Mouse (Mus musculus) cerebellum, adult 9-10 months (tissue): ENCODE results near the gene Ell2.

Experiments used
- DNase-seq: peaks from one replicate; pipeline ENCODE4 v3.0.0; 2022

The Ell2 gene

DNA sequence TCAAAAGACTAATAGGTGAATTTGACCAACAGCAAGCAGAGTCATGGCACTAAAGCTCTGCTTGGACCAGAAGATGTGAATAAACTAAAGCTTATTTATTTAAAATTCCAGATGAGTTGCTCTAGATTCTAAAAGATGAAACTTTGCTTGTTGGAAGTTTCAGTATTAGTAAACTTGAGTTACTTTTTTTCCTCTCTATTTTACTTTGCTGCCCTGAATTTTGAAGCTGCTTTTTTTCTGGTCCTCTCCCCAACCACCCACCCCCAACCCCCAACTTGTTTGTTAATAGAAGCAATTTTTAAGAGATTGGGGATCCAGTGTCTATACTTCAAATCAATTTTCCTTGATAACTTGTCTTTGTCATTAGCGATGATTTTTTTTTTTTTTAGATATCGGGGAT, 64.2 kb downstream of the Ell2 start:
- no peak for DNase-seq

DNA sequence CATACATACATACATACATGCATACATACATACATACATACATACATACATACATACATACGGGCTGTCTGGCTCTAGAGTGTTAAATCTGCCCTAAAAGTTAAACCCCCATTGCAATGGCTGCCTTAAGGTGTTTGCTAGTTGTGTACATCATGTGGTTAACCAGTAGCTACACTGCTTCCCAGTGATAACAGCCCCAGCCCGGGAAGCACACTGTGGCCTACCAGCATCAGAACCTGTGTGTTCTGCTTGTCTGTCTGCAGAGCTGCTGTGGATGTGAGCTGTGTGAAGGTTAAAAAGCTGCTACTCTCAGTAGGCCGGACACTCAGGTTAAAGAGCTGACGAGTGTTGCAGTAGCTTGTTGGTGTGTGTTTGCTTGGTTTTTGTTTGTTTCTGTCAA, 64.8 kb downstream of the Ell2 start:
- no peak for DNase-seq

DNA sequence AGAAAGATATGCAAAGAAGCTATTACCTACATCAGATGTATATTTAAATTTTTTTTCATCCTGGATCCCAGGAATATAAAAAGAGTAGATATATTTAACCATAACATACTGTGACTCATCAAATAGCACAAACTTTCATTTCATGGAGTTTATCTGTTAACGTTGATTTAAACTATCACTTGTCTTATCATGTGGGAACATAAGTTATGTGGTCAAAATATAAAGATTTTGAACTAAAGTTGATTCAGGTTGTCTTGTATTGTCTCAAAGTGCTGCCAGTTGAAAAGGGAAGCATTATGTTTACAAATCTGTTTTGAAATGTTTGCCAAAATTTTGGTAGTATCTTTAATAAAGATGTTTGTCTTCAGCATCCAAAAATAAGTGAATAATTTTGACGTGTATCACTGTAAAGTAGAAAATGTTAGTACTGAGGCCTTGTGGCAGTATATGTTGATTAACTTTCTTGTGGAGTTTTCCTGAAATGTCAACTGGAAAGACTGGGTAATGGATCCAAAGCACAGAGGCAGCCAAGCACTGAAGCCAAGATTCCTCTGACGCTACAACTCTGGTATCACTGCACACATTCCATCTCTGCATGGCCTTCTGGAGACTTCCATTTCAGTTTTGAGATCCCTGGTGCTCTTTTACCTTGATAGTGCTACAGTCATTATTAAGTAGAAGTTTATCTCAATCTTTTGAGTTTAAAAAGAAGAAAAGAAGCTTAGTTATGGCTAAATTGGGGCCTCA, 65.6 kb downstream of the Ell2 start:
- DNase-seq, result no peak

DNA sequence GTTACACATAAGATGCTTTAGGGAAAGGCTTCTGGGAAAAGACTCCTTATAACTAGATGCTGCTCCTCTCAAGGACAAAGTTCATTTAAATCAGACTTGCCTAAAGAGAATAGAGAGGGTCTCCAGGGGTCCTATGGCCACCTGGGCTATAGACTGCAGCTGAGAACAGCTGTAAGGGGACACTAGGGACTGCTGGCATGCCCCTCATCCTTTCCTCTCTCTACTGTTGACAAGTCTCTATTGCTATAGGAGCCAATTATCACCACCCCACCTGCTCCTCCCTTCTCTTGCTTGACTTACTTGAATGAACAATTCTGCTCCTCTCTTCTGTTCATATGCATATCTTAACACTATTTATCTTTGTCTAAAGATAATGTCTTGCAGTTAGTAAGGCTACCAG, 69.4 kb downstream of the Ell2 start:
- no peak for DNase-seq

DNA sequence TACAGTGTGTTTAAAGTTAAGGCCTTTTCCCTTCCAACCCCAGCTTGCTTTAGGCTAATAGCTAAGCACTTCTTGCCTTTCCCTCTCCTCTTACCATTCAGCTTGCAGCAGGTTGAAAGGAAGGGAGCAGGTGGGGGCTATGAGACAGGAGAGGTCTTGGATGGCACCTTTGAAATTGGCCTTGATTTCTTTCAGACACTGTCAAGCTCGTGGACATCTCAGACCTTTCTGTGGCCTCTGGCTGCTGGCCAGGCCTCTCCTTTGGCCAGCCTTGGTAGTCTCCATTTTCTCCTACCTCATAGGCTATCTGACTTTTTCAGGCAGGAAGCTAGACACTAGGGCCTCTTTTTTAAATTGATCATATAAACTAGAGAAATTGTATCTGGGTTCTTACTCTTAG, 70.1 kb downstream of the Ell2 start:
- no peak for DNase-seq

DNA sequence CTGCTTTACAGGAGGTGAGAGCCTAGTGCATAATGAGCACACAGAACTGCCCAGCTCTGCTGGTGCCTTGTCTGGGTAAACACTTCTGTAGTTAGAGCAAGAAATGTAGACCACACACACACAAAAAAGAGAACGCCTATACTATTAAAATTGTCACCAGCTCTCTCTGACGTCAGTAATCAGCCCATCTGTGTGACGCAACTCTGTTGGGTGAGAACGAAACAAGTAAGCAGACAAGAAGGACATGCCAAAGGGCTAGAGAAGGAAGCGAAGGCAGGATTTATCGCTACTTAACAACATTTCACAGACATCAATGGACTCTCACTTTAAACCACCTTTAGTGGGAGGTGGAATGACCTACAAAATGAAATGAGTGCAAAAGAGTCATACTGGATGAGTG, 71.6 kb downstream of the Ell2 start:
- DNase-seq, result no peak

DNA sequence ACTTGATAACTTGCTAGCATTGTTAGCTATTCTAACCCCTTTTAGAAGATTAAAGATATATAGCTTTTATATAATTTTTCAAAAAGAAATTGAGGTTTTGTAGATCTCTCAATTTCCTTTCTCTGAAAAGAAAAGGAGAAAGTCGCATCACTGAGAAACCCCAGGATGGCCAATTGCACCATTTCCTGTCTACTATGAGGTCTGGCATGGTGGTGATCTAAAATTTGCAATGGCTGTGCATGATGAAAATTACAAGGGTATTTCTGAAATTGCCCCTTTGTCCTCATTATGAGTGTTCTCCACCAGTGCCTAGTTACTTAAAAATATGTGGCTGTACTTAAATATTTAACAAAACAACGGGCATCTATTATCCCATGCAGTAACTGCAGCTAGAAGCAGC, 72.6 kb downstream of the Ell2 start:
- DNase-seq, result no peak

DNA sequence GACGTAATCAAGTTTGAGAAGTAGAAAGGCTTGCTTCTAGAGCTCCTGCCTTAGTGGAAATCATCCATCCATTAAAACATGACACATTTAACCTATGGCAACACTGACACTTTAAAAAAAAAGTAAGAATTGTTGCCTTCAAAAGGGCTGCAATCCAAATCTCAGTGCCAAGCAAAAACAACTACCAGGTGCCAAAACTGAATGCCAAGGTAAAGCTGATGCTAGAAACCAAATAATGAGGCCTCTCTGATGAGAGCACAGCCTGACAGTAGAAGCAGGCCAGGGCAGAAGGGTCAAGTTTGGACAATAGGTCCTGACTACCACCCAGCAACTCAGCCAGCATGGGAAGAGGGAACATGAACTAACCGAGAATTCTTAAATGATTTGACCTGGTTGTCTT, 73.5 kb downstream of the Ell2 start:
- DNase-seq, result no peak

DNA sequence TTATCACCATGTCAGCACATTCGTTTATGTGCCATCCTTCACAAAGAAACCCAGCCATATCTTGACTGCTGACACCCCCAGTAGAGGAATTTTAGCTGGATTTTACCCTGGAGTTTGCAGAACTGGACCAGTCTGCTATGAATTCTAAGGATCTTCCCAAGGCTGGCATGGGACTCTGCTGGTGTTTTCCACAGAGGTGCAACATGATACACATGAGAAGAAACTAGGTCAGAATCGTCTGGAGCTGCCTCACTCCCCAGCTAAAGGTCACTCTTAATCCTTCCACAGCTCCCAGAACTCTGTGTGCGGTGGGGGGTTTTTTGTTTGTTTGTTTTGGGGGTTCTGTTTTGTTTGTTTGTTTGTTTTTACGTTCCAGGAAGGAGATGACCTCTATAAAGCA, 79.2 kb downstream of the Ell2 start:
- no peak for DNase-seq

DNA sequence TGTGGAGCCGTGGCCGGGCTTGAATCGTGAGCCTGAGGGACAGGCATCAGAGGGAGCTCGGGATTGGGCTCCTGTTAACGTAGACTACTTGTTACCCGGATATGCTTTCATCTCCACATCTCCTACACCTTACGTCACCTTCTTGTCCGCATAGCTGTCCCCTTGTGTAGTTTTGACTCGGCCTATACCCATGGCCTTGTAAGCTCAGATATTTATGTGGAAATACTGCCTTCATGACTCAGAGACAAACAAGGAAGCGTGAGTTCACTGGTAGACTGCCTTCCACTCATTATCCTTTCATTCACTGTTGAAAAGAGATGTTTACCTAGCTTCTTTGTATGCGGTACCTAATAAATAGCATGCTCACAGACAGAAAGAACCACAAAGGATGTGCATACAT, 79.7 kb downstream of the Ell2 start:
- no peak for DNase-seq

DNA sequence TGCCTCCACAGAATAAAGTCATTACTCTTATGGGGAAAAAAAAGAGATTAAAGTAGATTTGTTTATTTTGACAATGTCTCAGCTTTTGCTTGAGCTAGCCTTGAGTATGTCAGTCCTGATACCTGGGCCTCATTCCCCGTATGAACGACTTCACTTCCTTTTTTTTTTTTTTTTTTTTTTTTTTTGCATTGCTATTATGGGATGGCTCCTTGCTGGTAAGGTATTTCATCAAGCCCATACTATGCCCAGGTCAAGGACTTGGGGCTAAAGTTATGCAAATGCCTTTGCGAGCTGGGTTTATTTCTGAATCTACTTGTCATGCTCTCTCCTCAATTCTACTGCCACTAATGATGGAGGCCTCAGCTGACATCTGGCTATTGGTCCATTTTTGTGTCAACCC, 80.8 kb downstream of the Ell2 start:
- DNase-seq, result no peak

DNA sequence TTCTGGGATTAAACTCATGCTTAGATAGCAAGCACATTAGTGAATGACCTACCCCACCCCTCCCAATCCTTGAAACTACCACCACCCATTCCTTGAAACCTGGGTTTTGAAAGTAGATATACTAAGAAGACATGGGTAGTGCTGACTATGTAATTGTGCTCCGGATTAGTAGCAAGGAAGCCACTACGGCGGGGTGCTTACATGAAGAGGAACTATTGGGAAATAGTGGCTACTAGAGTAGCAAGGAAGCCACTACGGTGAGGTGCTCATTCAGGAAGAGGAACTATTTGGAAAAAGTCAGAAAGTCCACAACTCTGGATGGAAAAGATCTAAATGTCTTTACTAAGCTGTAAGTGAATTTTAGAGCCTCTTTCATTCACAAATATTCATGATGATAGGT, 81.6 kb downstream of the Ell2 start:
- DNase-seq, result no peak

DNA sequence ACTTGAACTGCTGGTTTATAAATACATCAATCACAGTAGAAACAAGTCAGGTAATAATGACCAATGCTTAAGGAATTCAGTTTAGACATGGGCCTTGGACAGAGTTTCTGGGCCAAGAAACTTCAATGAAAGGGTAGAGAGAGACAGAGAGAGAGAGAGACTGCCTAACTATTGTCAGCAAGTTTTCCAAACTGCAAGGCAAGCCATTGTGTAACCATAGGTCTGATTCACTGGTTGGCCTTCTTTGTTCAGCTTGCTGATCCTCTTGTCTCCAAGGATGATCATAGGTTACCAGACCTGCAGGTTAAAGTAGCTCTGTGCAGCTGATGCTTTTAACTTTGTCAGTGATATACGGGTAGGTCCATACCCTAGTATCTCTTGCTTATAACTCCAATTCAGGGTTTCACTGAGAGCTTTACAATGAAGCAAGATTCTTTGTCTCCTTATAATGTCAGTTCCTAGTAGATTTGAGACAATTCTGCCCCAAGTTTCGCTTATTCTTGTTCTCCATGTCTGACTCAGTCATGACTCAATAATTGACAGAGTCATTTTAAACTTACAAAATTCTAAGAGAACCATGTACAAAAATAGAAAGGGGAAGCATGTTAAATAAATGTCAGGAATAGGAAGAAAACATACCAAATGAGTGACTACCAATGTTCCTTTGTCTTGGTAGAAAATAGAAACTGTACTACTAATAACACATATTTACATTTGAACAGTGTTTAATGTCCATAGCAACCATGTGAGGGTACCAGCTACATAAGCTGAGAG, 82.7 kb downstream of the Ell2 start:
- no peak for DNase-seq

DNA sequence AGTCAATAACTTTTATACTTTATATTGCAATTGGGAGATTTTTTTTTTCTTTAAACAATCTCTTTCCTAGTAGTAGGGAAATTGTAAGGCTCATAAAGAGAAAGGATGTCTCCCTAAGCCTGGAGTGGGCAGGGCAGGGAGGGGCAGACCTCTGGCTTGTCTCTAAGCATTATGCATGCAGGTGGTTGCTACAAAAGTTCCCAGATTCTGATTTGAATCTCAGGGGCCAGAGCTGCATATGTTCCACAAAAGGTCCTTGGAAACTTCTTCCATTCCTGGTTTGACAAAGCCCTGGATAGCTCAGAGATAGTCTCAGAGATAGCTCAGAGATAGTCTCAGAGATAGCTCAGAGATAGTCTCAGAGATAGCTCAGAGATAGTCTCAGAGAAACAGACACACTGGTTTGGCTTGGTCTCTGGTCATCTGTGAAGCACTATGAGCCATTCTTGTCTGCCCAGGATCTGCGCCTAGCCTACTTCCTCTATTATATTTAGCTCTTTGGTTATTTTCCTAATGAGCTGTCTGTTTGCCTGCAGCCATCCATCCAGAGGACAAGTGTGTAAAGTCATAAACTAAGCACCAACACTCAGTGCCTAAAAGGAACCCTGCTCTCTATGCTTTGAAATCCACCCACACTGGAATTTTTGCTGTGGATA, 84.1 kb downstream of the Ell2 start:
- no peak for DNase-seq

DNA sequence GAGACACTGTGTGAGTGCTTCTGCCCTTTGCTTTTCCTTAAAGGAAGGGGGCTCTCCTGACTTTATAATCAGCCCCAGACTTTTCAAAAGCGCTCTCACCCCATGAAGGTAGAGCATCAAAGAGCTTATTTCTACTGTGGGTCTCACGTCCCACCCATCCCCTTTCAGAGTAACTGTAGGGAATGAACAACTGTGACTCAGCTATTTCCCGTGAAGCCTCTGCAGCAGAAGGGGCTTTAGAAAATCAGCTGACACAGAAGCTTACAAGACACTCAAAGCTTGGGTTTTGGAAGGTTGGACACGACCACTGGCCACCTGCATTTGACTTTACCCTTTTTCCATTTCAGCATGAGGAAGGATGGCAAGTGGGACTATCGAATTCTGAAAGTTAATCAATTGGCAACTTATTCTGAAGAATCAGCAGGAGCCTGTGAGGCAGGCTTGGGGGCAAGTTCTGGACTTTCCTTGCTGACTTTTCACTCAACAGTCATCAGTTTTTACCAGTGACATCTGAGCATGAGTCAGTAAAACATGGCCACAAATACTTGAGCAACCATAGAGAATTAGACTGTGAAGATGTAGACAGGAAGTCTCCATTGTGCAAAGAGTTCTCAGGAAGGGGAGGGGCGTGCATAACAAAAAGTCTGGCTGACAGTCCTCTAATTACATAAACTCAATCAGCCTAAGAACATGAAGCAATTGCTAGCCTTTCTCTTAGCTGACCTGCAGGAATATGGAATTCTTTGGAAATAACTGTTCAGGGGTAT, 87.5 kb downstream of the Ell2 start:
- no peak for DNase-seq

DNA sequence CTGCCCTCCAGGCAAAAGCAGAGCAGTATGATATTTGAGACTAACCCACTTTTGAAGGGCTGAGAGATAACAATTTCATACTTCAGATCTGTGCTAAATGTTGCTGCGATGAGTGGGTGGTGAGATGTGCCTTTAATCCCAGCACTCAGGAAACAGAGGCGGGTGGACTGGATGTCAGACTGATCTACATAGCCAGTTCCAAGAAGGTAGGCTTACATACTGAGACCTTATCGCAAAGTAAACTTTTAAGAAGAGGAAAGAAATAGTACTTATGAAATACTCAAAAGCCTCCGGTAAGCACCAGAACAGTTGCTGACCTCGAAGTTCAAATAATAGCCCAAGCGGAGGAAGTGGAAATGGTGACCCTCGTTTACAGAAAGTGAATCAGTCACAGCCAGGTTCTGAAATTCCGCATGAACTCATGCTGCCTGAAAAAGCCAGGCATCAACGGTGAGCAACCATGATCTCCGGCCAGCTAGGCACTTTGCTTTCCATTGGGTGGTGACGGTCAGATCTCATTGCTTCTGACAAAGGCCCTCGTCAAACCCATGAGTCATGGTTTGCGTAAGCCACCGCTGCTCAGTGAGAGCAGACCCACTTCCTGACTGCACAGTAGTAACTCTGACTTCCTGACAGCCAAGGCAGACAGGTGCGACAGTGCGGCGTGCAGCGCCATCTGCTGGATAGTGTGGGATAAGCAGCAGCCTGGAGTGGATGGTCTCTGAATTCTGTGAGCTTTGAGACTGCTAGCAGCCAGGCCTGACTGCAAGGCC, 91.0 kb downstream of the Ell2 start:
- DNase-seq, result peak; percentile 87

DNA sequence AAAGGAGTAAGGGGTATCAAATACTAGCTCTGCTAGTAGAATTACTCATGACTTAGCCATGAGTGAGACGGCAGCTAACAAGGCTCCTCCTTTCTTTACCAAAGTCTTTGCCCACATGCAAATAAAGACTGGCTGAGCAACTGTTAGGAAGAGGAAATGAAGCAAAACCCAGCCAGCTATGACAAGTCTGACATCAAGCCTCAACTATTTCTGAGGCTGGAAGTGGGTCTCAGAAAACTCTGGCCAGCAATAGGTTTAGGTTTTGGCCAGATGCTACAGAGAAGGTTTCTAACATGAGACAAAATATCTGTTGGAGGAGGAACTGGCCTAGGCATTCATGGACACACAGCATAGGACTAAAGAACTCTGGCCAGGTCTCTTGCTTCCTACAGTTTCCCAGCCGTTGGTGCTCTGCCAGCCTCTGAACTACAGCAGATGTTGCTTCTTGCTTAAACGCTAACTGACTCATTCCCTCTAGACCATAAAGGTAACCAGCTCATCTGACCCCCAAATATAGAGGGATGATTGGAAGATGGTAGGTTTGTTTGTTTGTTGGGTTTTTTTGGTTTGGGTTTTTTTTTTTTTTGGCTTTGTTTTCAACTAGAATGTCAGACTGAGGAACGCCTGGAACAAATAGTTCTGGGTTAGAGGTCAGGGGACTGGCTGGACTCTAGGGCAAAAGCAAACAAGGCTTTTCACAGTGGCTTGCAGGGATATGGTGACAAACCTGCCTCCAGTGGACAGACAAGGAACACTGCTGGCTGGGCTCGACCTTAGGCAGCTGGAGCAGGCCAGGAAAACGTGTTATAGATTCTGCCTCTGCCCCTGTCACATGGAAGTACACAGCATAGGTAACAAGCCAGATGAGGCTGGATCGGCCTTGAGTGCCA, 92.1 kb downstream of the Ell2 start:
- DNase-seq, result no peak

DNA sequence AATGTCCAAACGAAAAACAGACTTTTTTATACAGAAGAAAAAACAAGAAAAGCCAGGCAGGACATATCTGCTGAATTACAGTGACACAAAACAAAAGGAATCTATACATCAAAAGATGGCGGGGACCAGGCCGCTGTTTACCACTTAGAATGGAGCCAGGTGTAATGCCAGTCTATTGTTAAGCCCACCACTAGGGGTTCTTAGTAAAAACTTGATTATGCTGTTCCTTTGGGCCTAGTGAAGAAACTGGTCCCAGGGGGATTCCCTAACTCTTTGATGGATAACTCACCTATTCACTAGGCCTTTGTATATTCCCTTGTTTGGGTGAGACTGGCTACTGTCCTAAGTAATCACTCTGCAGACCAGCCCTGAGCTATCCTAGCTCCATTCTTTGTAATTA, 92.9 kb downstream of the Ell2 start:
- DNase-seq, result no peak

DNA sequence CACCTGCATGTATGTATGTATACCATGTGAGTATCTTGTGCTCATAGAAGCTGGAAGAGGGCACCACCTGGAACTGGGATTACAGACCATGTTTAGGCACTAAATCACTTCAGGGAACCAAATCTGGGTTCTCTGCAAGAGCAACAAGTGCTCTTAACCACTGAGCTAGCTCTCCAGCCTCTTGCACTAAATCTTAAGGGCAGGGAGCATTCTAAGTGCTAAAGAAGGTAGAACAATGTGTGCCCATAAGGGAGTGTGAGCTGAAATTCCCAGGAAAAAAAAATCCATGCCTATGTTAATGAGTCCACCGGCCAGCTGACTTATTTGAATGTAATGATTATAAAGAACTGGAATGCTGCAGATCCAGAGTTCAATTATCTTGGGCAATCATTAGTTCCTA, 101.4 kb downstream of the Ell2 start:
- DNase-seq, result no peak

DNA sequence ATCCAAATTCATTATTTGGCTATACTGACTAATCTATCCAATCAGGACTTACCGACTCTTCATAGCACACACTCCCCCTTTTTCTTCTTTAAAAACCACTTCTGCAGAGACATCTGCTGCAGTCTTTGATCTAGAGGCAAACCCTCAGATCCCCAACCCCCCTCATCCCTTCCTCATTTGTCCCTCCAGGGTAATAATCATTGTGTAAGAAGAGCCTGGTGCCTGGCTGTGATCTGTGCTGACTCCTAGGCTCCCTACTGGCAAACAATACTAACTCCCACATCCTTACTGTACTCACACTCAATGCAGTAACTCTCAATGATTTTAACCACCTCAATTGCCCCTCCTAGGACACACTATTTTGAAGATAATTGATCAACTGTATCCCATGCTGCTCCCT, 103.4 kb downstream of the Ell2 start:
- no peak for DNase-seq

DNA sequence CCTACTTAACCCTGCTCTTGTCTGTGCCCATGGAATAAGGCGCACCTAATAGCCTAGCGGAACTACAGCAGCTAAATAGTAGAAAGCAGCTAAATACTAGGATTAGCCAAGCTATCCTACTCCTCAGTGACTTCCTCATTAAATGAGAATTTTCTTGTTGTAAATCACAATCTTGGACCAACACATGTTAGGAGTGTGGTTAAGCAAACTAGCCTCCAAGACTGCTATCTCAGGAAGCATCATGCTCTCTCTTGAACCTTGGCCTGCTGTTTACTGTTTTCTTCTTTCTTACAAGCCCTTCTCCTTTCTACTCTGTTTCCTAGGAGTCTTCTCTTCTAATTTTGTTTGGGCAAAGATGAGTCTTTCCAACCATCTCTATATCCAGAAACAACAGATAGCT, 110.6 kb downstream of the Ell2 start:
- no peak for DNase-seq

DNA sequence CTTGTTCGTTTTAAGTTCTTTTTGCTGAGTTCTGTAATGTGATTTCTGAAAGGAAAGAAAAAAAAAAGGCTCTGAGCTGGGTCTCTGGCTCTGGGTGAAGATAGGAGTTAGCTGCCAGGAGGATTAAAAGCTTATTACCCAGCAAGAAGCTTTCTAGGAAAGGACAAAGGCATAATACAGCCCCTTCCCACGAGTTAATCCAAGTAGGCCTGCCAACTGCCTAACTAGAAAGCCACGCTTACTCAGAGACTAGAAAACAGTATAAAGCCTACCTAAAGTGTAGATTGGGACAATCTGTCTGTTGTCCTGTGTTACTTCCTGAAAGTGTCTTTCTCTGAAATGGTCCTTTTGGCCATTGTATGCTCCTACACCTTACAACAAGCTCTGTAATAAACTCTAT, 111.9 kb downstream of the Ell2 start:
- DNase-seq, result no peak
